Mouse (Mus musculus) left cerebral cortex, postnatal 25 days (tissue): ENCODE data around the gene Pus3. TPM values are rescaled to one million over a fixed set of nuclear protein-coding genes. Genes with fewer than 3 reads are reported as not detected.
A peak's percentile ranks its signal among the peaks of the same experiment; 100 is the strongest.

ENCODE experiments used
- DNase-seq, 2 experiments: peaks; one replicate each; pipeline ENCODE4 v3.0.0; 2022; ENCODE audit warnings: low spot score in 2 of 2, mixed read lengths in 1 of 2
- intact Hi-C: fragments of 180-260 bp; cut with DNase I; formaldehyde crosslinking; loops from one replicate; pipeline ENCODE4 v1.15.1; 2025
- total RNA-seq, 2 experiments: library from RNA; stranded (reverse); gene quantifications; 2 replicates each; pipeline ENCODE4 v1.2.3; 2021

The Pus3 gene
- 10 to 100 TPM; 12.5 to 13.3 TPM for total RNA-seq

- intact Hi-C loops, result no loop called here
- peak; percentile 78 for DNase-seq
These were observed at the start of gene Pus3, which contains the start of gene Ddx25 for GRCm38 (mm10) chr9:35558257-35559008. Gene Pus3 (plus strand): TSS chr9:35558595. Gene Ddx25 (minus strand): TSS chr9:35558528.

GRCm38 (mm10) chr9:35513900-35514299 lies 44.5 kb upstream of the Pus3 start:
- DNase-seq, result no peak
- intact Hi-C loops, result no loop called here

GRCm38 (mm10) chr9:35516182-35516581 lies 42.2 kb upstream of the Pus3 start:
- intact Hi-C loops, result no loop called here
- no peak for DNase-seq

GRCm38 (mm10) chr9:35516711-35517110 lies 41.7 kb upstream of the Pus3 start:
- DNase-seq, result no peak
- intact Hi-C loops, result no loop called here

- intact Hi-C loops, result no loop called here
- DNase-seq, result no peak
These were observed 40.2 kb upstream of the Pus3 start, which contains the start of gene Gm1113 for GRCm38 (mm10) chr9:35518169-35518568. Gene Gm1113 (minus strand): TSS chr9:35518269.

GRCm38 (mm10) chr9:35520631-35521348 lies 37.6 kb upstream of the Pus3 start:
- intact Hi-C loops, result loop anchor here (5.0 kb wide), 1 partner anchor 38 kb away; no protein-coding TSS in a partner anchor
- DNase-seq, result no peak

GRCm38 (mm10) chr9:35522241-35522640 lies 36.2 kb upstream of the Pus3 start:
- intact Hi-C loops, result loop anchor here (5.0 kb wide), 1 partner anchor 40 kb away; no protein-coding TSS in a partner anchor
- no peak for DNase-seq

GRCm38 (mm10) chr9:35522821-35523515 lies 35.4 kb upstream of the Pus3 start:
- intact Hi-C loops, result loop anchor here (5.0 kb wide), 1 partner anchor 41 kb away; no protein-coding TSS in a partner anchor
- DNase-seq, result no peak

- intact Hi-C loops, result loop anchor here (5.0 kb wide), 1 partner anchor 41 kb away; no protein-coding TSS in a partner anchor
- DNase-seq, result peak; percentile 63 to 87
These were observed 34.9 kb upstream of the Pus3 start for GRCm38 (mm10) chr9:35523541-35523940.

GRCm38 (mm10) chr9:35523941-35524411 lies 34.4 kb upstream of the Pus3 start:
- intact Hi-C loops, result loop anchor here (1.0 to 5.0 kb wide), 3 partner anchors 42 to 242 kb away; no protein-coding TSS in a partner anchor
- peak; percentile 77 to 88 for DNase-seq

- intact Hi-C loops, result no loop called here
- DNase-seq, result no peak
These were observed 29.3 kb upstream of the Pus3 start for GRCm38 (mm10) chr9:35529141-35529540.

- intact Hi-C loops, result no loop called here
- no peak for DNase-seq
These were observed 28.6 kb upstream of the Pus3 start for GRCm38 (mm10) chr9:35529796-35530195.

- DNase-seq, result no peak
- intact Hi-C loops, result no loop called here
These were observed 25.1 kb upstream of the Pus3 start for GRCm38 (mm10) chr9:35533266-35533665.

- intact Hi-C loops, result loop anchor here (1.0 kb wide), 1 partner anchor 253 kb away; no protein-coding TSS in a partner anchor
- peak; percentile 60 to 61 for DNase-seq
These were observed 23.3 kb upstream of the Pus3 start for GRCm38 (mm10) chr9:35535110-35535509.

- intact Hi-C loops, result loop anchor here (1.0 kb wide), 1 partner anchor 254 kb away; no protein-coding TSS in a partner anchor
- no peak for DNase-seq
These were observed 22.5 kb upstream of the Pus3 start for GRCm38 (mm10) chr9:35535876-35536275.

GRCm38 (mm10) chr9:35539001-35539750 lies 19.2 kb upstream of the Pus3 start:
- no peak for DNase-seq
- intact Hi-C loops, result no loop called here

GRCm38 (mm10) chr9:35541024-35541423 lies 17.4 kb upstream of the Pus3 start:
- intact Hi-C loops, result loop anchor here (5.0 kb wide), 1 partner anchor 119 kb away; the partner anchor contains the start of gene Cdon
- DNase-seq, result no peak

- intact Hi-C loops, result loop anchor here (5.0 kb wide), 1 partner anchor 119 kb away; the partner anchor contains the start of gene Cdon
- DNase-seq, result peak; percentile 73 to 80
These were observed 16.9 kb upstream of the Pus3 start for GRCm38 (mm10) chr9:35541488-35541887.

- DNase-seq, result no peak
- intact Hi-C loops, result loop anchor here (5.0 kb wide), 1 partner anchor 120 kb away; the partner anchor contains the start of gene Cdon
These were observed 16.5 kb upstream of the Pus3 start for GRCm38 (mm10) chr9:35541941-35542340.
